Mouse (Mus musculus) kidney, postnatal 4 days (tissue): ENCODE measurements at regions not wholly inside any gene's neighbourhood (a gene's known extent, or its start where the extent isn't known, plus 50 kb on each side); places are given as distances from the start of the nearest gene placed in this dataset.

ENCODE experiments used
- DNase-seq, 2 experiments: peaks; one replicate each; pipeline ENCODE4 v3.0.0; 2021; ENCODE audit warnings: mixed read lengths in 2 of 2

GRCm38 (mm10) chr10:53165036-53165435, 172.4 kb upstream of the Pln start:
- DNase-seq, result no peak

GRCm38 (mm10) chr10:53167767-53168166, 169.7 kb upstream of the Pln start:
- DNase-seq, result no peak

DNA sequence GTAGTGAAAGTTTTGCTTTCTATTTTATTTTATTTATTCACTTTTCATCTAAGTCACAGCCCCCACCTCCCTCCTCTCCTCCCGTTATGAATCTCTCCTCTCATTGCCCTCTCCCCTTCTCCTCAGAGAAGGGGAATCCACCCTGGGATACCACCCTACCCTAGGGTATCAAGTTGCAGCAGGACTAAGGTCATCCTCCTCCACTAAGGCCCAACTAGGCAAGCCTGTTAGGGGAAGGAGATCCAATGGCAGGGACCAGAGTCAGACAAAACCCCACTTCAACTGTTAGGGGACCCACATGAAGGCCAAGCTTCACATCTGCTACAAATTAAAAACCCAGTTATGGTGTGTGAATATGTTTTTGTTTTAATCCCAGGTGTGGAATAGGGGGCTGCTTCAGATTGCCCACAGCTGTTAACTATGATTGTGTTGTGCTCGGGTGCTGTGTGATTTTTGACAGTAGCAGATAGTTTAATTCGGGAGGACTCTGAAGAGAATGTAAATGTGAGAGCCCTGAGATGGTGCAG, 163.4 kb upstream of the Pln start:
- no peak for DNase-seq

DNA sequence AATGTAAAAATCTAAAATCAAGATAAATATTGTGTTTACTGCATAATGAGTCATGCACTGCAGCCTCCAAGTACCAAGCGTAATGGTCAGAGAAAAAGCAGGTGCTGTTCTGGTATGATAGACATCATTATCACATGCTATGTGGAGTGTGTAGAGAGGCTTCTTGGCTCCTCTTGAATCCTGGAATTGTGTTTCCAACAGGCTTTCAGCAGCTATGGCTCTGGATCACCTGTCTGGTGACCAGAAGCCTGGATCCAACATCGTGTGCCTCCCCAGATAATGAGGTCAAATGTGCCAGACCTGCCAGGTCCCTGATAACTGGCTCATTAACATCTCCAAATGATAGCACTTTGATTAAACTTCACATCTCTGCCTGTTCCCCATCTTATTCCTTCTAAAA, 161.5 kb upstream of the Pln start:
- DNase-seq, result no peak

DNA sequence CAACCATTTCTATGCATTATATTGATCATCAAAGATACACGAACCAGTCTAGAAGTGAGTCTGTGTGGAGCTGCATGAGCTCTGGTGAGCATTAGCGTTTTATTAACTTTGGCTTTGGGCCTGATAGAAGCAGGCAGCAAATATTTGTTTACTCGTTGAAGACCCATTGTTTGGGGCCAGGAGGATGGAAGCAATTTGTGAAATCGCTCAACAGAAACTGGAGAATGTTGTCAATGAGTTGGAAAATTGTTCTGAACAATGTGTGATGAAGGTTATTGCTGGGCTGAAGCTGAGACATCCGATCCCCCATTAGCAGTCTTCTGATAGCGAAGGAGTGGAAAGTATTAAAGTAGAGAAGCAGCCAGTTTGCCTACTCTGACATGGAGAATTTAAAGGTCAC, 158.9 kb upstream of the Pln start:
- no peak for DNase-seq

- no peak for DNase-seq
Measured at GRCm38 (mm10) chr10:53179109-53179508, 158.4 kb upstream of the Pln start.

DNA sequence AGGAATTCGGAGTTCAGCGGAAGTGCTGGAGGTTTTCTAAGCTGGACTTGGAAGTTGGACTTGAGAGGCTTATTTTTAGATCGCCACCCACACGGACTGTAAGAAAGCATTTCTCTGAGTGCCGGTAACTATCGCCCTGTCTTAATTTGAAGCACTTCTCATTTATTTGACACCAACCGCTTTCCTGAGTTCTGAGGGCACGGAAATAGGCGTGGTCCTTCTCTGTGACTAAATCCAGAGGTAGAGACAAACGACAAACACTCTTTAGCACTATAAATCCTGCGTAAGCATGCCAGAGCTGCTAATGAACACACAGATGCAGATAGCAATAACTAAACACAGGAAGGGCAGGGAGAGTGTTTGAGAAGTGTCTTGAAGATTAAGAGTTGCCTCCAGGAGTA, 156.7 kb upstream of the Pln start:
- peak in 1 of 2 experiments; percentile 7 for DNase-seq

- peak in 1 of 2 experiments; percentile 5 for DNase-seq
Measured at GRCm38 (mm10) chr10:53181413-53181812, 156.1 kb upstream of the Pln start.

DNA sequence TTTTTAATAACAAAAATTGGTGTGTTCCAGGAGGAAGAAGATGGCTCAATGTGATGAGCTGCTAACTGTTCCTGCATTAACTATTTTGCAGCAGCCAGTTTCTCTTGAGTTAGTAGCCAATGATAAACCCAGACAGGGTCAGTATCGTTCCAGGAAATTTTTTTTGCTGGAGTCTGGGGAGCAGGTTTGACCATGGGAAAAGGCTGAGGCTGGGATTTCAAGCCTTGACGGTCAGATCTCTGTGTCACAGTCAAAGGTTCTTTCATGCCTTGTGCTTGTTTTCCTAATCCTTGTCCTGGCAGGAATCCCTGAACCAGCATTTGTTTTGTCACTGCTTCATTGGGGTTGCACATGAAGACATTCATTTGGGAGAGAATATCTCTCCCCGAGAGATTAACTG, 129.0 kb upstream of the Pln start:
- no peak for DNase-seq

GRCm38 (mm10) chr10:53209916-53210315, 127.6 kb upstream of the Pln start:
- DNase-seq, result no peak
